Mouse (Mus musculus): ENCODE data around the gene Mctp1.
"Not testable (repeated sequence)": the region's sequence is repeated elsewhere in the genome, so short reads cannot be mapped to it uniquely, and the experiment has no call there.

Mctp1 gene

GRCm38 (mm10) chr13:76482998-76483397 is 98.7 kb downstream of the Mctp1 start:
- no peak for DNase-seq (ENCODE audit: low read depth)

DNA sequence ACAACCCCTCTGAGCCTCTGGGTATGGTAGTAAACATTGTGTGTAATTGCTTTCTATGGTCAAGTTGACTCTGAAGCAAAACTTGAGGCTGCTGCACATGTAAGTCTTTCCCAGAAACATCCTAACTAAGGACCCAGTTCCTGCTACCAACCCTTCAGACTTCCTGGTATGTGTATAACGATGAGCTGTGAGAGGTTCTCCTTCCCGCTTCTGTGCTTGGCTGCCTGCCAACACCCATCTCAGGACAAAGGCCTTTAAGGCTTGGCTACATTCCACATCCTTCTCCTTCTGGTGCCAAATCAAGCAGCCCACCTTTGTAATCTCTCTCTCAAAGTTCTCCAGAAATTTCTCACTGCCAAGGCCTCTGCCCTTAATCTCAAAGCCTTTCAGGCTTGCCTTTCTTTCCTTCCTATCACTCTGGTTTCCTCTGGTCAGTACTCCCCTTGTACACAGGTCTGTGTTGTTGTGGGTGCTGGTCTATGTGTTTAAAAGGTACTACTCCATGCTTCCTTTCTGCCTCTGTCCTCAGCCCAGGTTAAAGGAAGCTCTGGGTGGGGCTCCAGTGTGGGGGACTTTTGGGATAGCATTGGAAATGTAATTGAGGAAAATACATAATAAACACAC is 99.9 kb downstream of the Mctp1 start:
- no peak for DNase-seq (ENCODE audit: low read depth)

- no peak for DNase-seq (ENCODE audit: low read depth)
These were observed 131.6 kb downstream of the Mctp1 start for GRCm38 (mm10) chr13:76515896-76516295.

DNA sequence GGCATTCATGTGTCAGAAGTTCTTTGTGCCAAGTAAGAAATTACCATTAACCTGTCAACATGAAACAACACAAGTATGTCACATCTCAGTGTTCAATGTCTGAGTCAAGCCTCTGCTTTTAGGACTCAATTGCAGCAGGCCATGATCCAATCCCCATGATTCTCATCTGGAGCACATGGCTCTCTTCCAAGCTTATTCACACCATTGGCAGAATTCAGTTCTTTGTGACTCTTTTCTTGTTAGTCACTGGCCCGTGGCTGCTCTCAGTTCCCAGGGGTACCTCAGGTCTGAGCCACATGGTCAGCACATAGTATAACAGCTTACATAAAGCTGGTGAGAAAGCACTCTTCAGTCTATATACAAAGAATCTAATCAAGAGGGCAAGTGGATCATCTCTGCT is 138.8 kb downstream of the Mctp1 start:
- no peak for DNase-seq (ENCODE audit: low read depth)

DNA sequence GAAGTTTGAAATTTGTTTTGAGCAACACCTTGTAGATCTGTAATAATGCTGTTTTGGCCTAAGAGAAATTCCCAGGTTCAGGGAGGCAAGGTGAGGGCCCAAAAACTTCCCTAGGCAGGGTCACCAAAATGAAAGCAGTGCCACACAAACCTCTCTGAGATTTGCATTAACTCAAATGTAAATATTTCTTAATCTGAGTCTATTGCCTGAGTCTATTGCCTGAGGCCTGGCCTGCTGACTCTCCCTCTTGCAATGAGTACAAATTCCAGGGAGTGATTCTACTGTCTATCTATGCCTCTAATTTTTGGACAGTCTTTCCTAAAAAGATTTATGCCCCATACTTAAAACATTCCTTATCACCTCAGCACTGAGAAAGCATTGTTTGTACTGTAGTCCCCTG is 143.0 kb downstream of the Mctp1 start:
- no peak for DNase-seq (ENCODE audit: low read depth)

DNA sequence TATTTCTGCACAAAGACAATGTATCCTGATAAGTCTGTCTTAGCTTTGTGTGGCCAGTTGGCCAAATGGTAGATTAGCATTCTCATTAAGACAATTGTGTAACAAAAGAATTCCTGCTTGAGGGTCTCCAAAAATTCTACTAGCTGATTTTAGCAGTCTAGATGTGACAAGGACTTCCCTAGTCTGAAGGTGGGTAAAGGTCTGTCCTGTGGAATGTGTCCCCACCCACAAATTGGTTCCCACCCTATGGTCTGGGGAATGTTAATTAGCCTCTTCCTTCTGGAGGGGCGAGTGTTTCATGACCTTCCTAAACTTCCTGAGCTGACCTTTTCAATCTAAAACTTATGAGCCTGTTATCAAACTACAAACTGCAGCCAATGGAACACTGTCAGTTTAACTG is 143.4 kb downstream of the Mctp1 start:
- no peak for DNase-seq (ENCODE audit: low read depth)

DNA sequence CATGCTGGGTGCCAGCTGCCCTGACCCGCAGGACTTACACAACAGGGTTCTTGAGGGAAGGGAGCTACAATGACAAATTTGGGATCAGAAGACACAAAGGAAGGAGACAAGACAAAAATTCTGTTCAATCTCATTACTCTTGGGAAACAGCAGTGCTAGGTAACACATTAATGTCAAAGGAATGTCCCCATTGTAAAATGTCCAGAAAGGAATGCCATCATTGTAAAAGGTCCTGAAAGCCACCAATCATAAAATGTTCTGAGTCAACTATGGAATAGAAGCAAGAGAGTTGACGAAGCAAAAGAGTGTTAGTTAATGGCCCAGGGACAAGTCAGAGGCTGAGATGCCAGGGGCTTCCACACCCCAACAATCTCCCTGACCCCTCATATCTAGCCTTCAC is 145.6 kb downstream of the Mctp1 start:
- DNase-seq (ENCODE audit: low read depth) = no peak

GRCm38 (mm10) chr13:76530867-76531504 is 146.7 kb downstream of the Mctp1 start:
- DNase-seq (ENCODE audit: low read depth) = no peak

- no peak for DNase-seq (ENCODE audit: low read depth)
These were observed 163.5 kb downstream of the Mctp1 start for GRCm38 (mm10) chr13:76547854-76548253.

DNA sequence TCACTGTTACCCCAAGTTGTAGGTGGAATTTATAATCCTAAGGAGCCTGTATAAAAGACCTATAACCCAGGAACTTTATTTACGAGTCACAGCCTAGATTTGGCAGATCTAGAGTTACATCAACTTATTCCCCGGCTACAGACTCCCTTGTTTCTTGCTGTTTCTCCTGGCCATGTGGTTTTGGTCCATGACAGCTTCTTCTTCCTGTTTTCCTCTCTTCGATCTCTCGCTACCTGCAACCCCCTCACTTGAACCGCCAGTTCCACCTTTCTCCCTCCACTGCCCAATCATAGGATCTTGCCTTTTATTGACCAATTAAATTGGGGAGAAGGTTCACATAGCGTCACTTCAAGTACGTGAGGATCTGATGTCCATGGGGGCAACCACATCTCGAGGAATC is 176.6 kb downstream of the Mctp1 start:
- DNase-seq (ENCODE audit: low read depth) = no peak

GRCm38 (mm10) chr13:76561594-76561993 is 177.3 kb downstream of the Mctp1 start:
- no peak for DNase-seq (ENCODE audit: low read depth)

DNA sequence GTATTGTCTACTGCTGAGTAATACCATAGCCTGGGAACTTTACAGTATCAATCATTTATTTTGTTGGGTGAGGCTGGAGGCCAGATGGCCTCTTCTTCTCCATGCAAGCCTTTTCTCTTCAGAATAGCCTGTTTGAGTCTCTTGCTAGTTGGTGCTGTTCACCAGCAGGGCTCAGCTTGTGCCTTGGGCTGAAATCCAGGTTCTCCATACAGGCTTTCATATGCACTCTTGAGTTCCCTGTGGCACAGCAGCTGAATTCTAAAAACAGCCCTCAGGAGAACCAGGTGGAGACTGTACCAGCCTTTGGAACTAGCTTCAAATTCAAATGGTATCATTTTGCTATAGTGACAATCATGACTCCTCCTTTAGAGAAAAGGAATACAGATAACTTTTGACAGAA is 179.7 kb downstream of the Mctp1 start:
- no peak for DNase-seq (ENCODE audit: low read depth)

DNA sequence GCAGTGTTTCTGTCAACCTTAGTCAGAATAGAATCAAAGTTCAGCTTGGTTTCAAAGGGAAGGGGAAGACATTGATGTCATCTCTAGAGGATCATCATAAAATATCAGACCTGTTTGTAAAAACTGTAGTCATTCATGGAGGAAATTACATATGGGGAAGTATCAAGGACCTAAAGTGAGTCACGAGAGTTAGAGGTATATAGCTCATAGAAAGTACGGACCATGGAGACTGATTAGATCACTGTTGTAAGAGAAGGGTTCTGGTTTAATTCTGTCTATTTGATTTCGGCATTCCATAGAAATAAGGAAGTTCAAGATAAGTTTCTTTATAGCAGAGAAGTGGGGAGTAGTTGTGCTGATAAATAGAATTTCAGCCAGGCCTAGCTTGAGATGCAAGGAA is 181.7 kb downstream of the Mctp1 start:
- no peak for DNase-seq (ENCODE audit: low read depth)

DNA sequence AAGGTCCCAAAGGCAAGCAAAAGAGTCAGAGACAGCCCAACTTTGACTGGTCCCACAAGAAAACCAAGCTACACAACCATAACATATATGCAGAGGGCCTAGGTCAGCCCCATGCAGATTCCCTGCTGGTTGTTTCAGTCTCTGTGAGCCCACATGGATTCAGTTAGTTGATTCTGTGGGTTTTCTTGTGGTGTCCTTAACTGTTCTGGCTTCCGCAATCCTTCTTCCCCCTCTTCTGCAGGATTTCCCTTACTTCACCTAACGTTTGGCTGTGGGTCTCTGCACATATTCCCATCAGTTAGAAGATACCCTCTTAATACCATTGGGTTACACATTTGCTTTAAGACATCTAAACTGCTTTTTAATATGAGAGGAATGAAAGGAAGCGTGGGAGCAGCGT is 183.1 kb downstream of the Mctp1 start:
- DNase-seq (ENCODE audit: low read depth) = no peak

DNA sequence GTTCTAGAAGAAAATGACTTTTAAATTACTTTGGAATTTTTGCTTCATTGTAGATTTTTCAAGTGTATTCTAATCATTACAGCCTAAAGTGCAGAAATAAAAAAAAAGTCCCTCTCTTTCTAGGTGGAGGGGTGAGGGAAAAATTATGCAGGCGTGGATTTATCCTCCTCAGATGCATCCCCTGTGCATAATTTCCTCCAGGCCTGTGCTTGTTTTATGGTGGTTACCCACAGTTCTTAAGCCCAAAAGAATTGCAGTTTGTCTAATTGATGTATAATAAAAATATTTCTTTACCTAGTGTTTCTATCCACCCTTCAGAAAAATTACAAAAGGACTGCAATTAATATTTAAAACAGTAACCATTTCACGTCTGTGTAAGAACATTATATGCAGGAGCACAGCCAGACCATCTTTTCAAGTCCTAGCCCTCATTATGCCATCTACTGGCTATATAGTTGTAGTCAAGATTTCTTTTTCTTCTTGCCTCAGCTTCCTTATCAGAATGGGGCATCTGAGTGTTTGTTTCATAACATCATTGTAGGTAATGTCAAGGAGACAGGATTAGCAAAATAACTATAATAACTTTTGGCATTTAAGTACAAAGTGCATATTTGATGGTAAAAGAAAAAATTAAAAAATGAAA is 184.4 kb downstream of the Mctp1 start:
- no peak for DNase-seq (ENCODE audit: low read depth)

GRCm38 (mm10) chr13:76579414-76579813 is 195.1 kb downstream of the Mctp1 start:
- peak; percentile 54 for DNase-seq (ENCODE audit: low read depth)

DNA sequence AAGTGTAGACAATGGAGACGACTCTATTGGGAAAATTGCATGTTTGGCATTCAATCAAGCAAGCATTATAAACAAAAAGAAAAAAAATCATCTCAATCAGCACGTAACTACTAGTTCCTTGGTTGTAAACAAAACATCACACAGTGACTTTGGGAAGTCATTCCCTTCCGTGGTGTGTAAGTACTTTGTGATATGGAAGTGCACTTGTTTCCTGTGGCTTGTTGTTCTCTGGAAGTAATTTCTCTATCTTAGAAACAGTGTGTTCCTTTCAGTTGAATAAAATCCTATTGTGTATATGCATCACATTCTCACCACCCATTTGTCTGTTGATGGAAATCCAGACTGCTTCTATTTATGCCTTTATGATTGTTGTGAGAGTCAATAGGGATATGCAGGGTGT is 201.1 kb downstream of the Mctp1 start:
- no peak for DNase-seq (ENCODE audit: low read depth)

- not testable (repeated sequence) for DNase-seq (ENCODE audit: low read depth)
These were observed 206.4 kb downstream of the Mctp1 start for GRCm38 (mm10) chr13:76590709-76591108.

GRCm38 (mm10) chr13:76591189-76591588 is 206.9 kb downstream of the Mctp1 start:
- DNase-seq (ENCODE audit: low read depth) = no peak

GRCm38 (mm10) chr13:76591692-76592091 is 207.4 kb downstream of the Mctp1 start:
- no peak for DNase-seq (ENCODE audit: low read depth)

- no peak for DNase-seq (ENCODE audit: low read depth)
These were observed 208.6 kb downstream of the Mctp1 start for GRCm38 (mm10) chr13:76592908-76593307.

DNA sequence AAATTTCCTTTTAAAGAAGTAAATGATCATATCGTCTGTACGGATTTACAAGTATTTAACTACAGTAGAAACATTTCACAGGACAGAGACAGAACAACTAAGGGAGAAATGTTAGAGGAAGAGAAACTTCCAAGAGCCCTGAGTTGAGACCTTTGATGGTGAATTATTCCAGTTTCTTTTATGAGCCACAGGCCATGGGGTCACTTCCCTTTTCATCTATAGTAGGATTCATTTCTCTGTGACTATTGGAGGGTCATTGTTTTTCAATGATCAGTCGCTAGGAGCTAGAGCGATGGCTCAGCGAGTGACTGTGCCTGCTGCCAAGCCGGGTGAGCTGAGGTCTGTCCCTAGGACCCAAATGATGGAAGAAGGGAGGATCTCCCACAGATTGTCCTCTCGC is 212.7 kb downstream of the Mctp1 start:
- DNase-seq (ENCODE audit: low read depth) = no peak

- DNase-seq (ENCODE audit: low read depth) = no peak
These were observed 225.1 kb downstream of the Mctp1 start for GRCm38 (mm10) chr13:76609425-76609824.

GRCm38 (mm10) chr13:76611499-76611898 is 227.2 kb downstream of the Mctp1 start:
- no peak for DNase-seq (ENCODE audit: low read depth)
